In the genomic region with DNA sequence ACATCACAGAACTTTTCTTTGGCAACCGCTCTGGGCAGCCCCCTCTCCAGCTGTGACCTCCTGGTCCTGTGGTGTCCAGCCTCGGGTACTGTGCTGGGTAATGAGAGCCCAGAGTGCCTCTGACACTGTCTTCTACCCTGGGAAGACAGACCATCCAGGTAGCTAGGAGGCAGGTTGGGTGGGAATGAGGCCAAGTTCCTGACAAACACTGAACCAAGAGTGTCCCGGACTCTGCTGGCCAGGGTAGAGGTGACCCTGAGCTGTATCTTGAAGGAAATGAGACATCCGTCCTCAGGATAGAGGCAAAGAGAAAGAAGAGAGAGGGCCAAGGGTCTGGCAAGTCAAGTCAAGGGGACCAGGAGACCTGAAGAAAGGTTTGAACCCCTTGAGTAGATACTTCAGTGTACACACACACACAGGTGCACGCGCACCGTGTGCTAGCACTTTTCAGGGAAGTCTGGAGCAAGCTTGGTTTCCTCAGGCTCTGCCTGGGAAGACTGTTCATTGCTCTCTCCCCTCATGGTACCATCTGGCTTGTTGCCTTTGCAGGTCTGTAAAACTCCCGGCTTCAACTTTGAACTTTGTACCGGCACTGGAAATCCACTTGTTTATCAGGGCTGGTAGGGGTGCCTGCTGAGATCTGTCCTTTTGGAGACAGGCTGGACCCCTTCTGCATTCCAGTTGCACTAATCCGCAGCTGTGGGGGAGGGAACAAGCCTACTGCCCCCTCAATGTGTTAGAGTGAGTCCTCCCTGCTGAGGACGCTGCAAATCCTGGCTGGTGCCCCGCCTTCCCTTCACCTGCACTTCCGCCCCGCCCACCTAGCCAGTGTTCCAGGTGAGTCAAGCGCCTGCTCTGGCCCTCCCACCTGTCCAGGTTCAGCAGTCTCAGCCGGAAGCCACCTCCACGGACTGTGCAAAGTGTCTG, we compare ENCODE assay signal across 9 mouse cellular contexts. TPM values are rescaled to one million over a fixed set of nuclear protein-coding genes. Genes with fewer than 3 reads are reported as not detected.
DNase-seq lines count a peak whose midpoint lies in the region; ATAC-seq and TF ChIP-seq lines count a peak whose summit lies in the region.
"Had no signal": no experiment of that assay in that cellular context is flagged by ENCODE, and none has a peak within 500 bp of the region (broad histone marks: within the 10 kb centered on the region; RNA-seq: fewer than 3 reads in every experiment).

Gene 2610528J11Rik (plus strand): TSS at position 592 of the 927 bp plus-strand sequence.

- H3K36me3 ChIP-seq in kidney, embryonic 14.5 days (ENCODE audit: control insufficient read depth, insufficient read depth, low read length): no peaks in the 10 kb centered on the region
- no peaks in the 10 kb centered on the region for H3K36me3 ChIP-seq in liver, postnatal 0 days (replicated peaks; ENCODE audit: insufficient read depth, low read length)
- no peaks in the 10 kb centered on the region for H3K36me3 ChIP-seq in forebrain, embryonic 14.5 days (ENCODE audit: control insufficient read depth, insufficient read depth, low read length)

- DNase-seq in ovary, postnatal 14 days (ENCODE audit: low spot score): peak; percentile 38
- DNase-seq in ovary, adult 18-20 months (ENCODE audit: low spot score): no peak
- DNase-seq in liver, postnatal 0 days: peak; percentile 69
- DNase-seq in urinary bladder, postnatal 36 days (ENCODE audit: low spot score in 2 of 2): peak; percentile 58 to 74
- DNase-seq in cerebellum, adult 9-10 months: no peak
- no peak for DNase-seq in forebrain, embryonic 14.5 days (ENCODE audit: low spot score)
- DNase-seq in left cerebral cortex, postnatal 36 days (ENCODE audit: low spot score in 2 of 2): no peak

- no peak for TF ChIP-seq CTCF in liver, postnatal 0 days (IDR thresholded peaks at IDR 0.05; ENCODE audit: low read depth)

- H3K9ac ChIP-seq in kidney, embryonic 14.5 days (ENCODE audit: low read depth, low read length): no peak within 1 kb of the TSS
- H3K9ac ChIP-seq in liver, postnatal 0 days (replicated peaks): peak within 1 kb of the TSS; percentile 28; the same call in 1 of the 2 replicates
- H3K9ac ChIP-seq in forebrain, embryonic 14.5 days (ENCODE audit: low read length): no peak within 1 kb of the TSS

- no peaks in the 10 kb centered on the region for H3K9me3 ChIP-seq in kidney, embryonic 14.5 days (ENCODE audit: control insufficient read depth, low read length)
- no peaks in the 10 kb centered on the region for H3K9me3 ChIP-seq in liver, postnatal 0 days (ENCODE audit: low read length)
- no peaks in the 10 kb centered on the region for H3K9me3 ChIP-seq in forebrain, embryonic 14.5 days (replicated peaks; ENCODE audit: control insufficient read depth, low read length)

- H3K4me3 ChIP-seq in kidney, embryonic 14.5 days (ENCODE audit: low read length): peak within 1 kb of the TSS; percentile 17; the same call in 1 of the 2 replicates
- H3K4me3 ChIP-seq in liver, postnatal 0 days (ENCODE audit: low read depth, low read length): peak within 1 kb of the TSS; percentile 33
- H3K4me3 ChIP-seq in forebrain, embryonic 14.5 days (ENCODE audit: low read depth, low read length): no peak within 1 kb of the TSS

- TF ChIP-seq EP300 in liver, postnatal 0 days (IDR thresholded peaks at IDR 0.05; ENCODE audit: low read depth): no peak; the same call in 1 of the 2 replicates

- intact Hi-C loops in left cerebral cortex, postnatal 36 days (cut with DNase I): no loop called here

- H3K4me1 ChIP-seq in kidney, embryonic 14.5 days (ENCODE audit: control insufficient read depth, insufficient read depth, low read length): no peaks in the 10 kb centered on the region
- peaks cover 5% of the 10 kb centered on the region; the same call in 1 of the 2 replicates for H3K4me1 ChIP-seq in liver, postnatal 0 days (ENCODE audit: insufficient read depth)
- H3K4me1 ChIP-seq in forebrain, embryonic 14.5 days (ENCODE audit: control insufficient read depth, insufficient read depth, low read length): no peaks in the 10 kb centered on the region

- no peaks in the 10 kb centered on the region for H3K27me3 ChIP-seq in kidney, embryonic 14.5 days (ENCODE audit: control insufficient read depth, insufficient read depth, low read length)
- H3K27me3 ChIP-seq in liver, postnatal 0 days (ENCODE audit: insufficient read depth, low read length): no peaks in the 10 kb centered on the region
- no peaks in the 10 kb centered on the region for H3K27me3 ChIP-seq in forebrain, embryonic 14.5 days (replicated peaks; ENCODE audit: control insufficient read depth, insufficient read depth, low read length)

- peak within 1 kb of the TSS; percentile 62; the same call in 1 of the 2 replicates for H3K27ac ChIP-seq in kidney, embryonic 14.5 days (ENCODE audit: low read depth, low read length)
- peak within 1 kb of the TSS; percentile 76 for H3K27ac ChIP-seq in liver, postnatal 0 days (ENCODE audit: low read depth)
- no peak within 1 kb of the TSS for H3K27ac ChIP-seq in forebrain, embryonic 14.5 days (ENCODE audit: low read depth, low read length)

- WGBS in kidney, embryonic 14.5 days: 43% methylated on average over 17 of the region's 17 CpGs
- 52% methylated on average over 17 of the region's 17 CpGs for WGBS in liver, postnatal 0 days (ENCODE audit: insufficient replicate concordance)
- WGBS in forebrain, embryonic 14.5 days: 30% methylated on average over 17 of the region's 17 CpGs

- H3K4me2 ChIP-seq in kidney, embryonic 14.5 days (replicated peaks; ENCODE audit: low read depth, low read length): peak within 1 kb of the TSS; percentile 25
- peak within 1 kb of the TSS; percentile 57 for H3K4me2 ChIP-seq in liver, postnatal 0 days (ENCODE audit: low read depth, low read length)
- no peak within 1 kb of the TSS for H3K4me2 ChIP-seq in forebrain, embryonic 14.5 days (ENCODE audit: low read length)

- ATAC-seq in kidney, embryonic 14.5 days (ENCODE audit: low FRiP score, low TSS enrichment): peak; percentile 61
- peak; percentile 89 for ATAC-seq in liver, postnatal 0 days
- ATAC-seq in forebrain, embryonic 14.5 days: no peak

RNA-seq across cellular contexts. Expression of gene 2610528J11Rik, which starts in this region (rescaled TPM):
- polyA plus RNA-seq in kidney, embryonic 14.5 days (2014; fragmentation: Nextera tagmentation; extraction: Ambion mirVana): 15.5 and 15.6 TPM in 2 replicates
- 16.2 and 18.8 TPM in 2 replicates for polyA plus RNA-seq in liver, postnatal 0 days (2015; fragmentation: Nextera tagmentation; extraction: Ambion mirVana)
- not detected in 2 replicates for polyA plus RNA-seq in forebrain, embryonic 14.5 days (2014; fragmentation: Nextera tagmentation; extraction: Ambion mirVana)
- total RNA-seq in left cerebral cortex, postnatal 36 days (2021): not detected
- polyA plus RNA-seq: heart, postnatal 0 days had no signal

Comparison
In these comparisons a context has a peak if more than half of its experiments do, and no peak if none do; other contexts are left out.
1. RNA of gene 2610528J11Rik (polyA plus RNA-seq): 16.2 to 18.8 TPM in liver, postnatal 0 days and 15.5 to 15.6 TPM in kidney, embryonic 14.5 days; not detected in forebrain, embryonic 14.5 days; every median in the first group is over 10 times any median in the second.
2. DNase-seq: peak in ovary, postnatal 14 days (single experiment), liver, postnatal 0 days (single experiment) and urinary bladder, postnatal 36 days (2 of 2); none in ovary, adult 18-20 months (single experiment), cerebellum, adult 9-10 months (single experiment), forebrain, embryonic 14.5 days (single experiment) and left cerebral cortex, postnatal 36 days (0 of 2).